Mouse (Mus musculus): ENCODE measurements around the gene Pccb.

DNA sequence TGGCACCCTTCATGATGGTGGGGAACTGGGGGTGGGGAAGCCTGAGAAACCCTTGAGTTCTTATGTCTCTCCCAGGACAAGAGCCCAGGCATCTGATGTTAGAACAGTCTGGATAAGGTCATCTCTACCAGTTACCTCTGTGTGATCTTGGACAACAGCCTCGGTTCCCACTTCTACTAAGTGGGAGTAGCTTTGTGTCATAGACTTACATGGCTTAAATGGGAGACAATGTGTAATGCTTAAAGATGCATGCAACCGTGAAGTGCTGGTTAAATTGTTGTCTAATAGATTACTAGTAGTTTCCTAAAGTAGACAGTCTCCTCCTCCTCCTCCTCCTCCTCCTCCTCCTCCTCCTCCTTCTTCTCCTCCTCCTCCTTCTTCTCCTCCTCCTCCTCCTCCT lies 2.2 kb upstream of the Pccb start:
- no peak for TF ChIP-seq CTCF (IDR thresholded peaks at IDR 0.05; ENCODE audit: extremely low read depth, insufficient read depth, low read length)
- TF ChIP-seq POLR2A (IDR thresholded peaks at IDR 0.05; ENCODE audit: extremely low read depth, insufficient read depth, low read length): no peak
